Mouse (Mus musculus): ENCODE measurements around the gene Cacna2d3. TPM values are rescaled to one million over a fixed set of nuclear protein-coding genes. Genes with fewer than 3 reads are reported as not detected.

Gene Cacna2d3
- polyA plus RNA-seq (2015; fragmentation: Nextera tagmentation; extraction: Ambion mirVana) = 37.8 and 41.6 TPM in 2 replicates

- WGBS = under 1% methylated on average over 84 of the region's 109 CpGs
- Histone ChIP-seq H3K9ac (peak within 1 kb of the TSS; percentile 85), H3K36me3 (no peaks in the 10 kb centered on the region), H3K27me3 (peaks cover 79% of the 10 kb centered on the region), H3K9me3 (no peaks in the 10 kb centered on the region), H3K4me1 (replicated peaks) (peaks cover 34% of the 10 kb centered on the region), H3K27ac (replicated peaks) (peak within 1 kb of the TSS; percentile 91), H3K4me3 (peak within 1 kb of the TSS; percentile 76), H3K4me2 (peak within 1 kb of the TSS; percentile 99)
- ATAC-seq (ENCODE audit: low read depth) = peak; percentile 80
Measured at GRCm38 (mm10) chr14:29721488-29722385, at the start of gene Cacna2d3. Gene Cacna2d3 (minus strand): TSS chr14:29721864.

- Histone ChIP-seq H3K9ac (no peak overlapping the region), H3K27me3 (no peaks in the 10 kb centered on the region), H3K9me3 (no peaks in the 10 kb centered on the region), H3K4me3 (no peak overlapping the region), H3K27ac (replicated peaks) (no peak overlapping the region), H3K36me3 (no peaks in the 10 kb centered on the region), H3K4me2 (no peak overlapping the region), H3K4me1 (replicated peaks) (no peaks in the 10 kb centered on the region)
- 81% methylated on average over 4 of the region's 4 CpGs for WGBS
- ATAC-seq (ENCODE audit: low read depth) = no peak
Measured at GRCm38 (mm10) chr14:29769486-29769885, 47.8 kb upstream of the Cacna2d3 start.

- no peaks in the 10 kb centered on the region for H3K36me3 ChIP-seq
- H3K27ac ChIP-seq (replicated peaks) = no peak overlapping the region
- WGBS = 73% methylated on average over 5 of the region's 5 CpGs
- ATAC-seq (ENCODE audit: low read depth) = no peak
- no peak overlapping the region for H3K9ac ChIP-seq
- H3K4me2 ChIP-seq = no peak overlapping the region
- no peaks in the 10 kb centered on the region for H3K27me3 ChIP-seq
- no peaks in the 10 kb centered on the region for H3K9me3 ChIP-seq
- no peak overlapping the region for H3K4me3 ChIP-seq
- H3K4me1 ChIP-seq (replicated peaks) = no peaks in the 10 kb centered on the region
Measured at GRCm38 (mm10) chr14:29752876-29753275, 31.2 kb upstream of the Cacna2d3 start.

DNA sequence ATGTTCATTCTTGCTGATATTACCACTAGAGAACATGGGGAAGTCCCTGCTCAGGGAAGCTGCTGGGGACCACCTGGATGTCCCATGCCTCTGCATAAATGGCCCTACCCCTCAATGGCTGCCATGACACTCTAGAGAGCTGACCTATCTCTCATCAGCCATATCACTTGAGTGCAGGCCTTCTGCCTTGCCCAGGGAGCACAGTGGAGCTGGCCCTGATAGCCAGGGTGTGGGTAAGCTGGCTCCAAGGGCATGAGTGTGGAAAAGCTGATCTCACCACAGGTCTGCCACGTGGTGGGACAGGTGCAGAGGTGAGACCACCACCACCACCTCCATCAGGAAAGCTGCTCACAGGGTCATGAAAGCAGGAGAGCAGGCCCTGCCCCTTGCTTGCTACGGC lies 17.1 kb upstream of the Cacna2d3 start:
- WGBS = 76% methylated on average over 2 of the region's 2 CpGs

DNA sequence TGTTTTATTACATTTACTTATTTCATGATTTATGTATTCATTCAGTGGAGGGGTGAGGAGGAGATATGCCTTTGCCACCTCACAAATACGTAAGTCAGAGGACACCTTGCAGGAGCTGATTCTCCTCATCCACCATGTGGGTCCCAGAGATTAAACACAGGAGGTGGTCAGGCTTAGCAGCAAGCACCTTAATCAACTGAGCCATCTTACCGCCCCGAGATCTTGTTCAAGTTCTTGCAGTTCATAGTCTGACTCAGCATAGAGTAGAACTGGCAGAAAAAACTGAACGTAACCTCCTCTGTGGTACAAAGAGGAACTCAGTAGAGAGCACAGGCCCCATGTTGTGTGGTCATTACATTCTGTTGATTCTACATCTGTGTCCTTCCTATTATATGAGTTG lies 8.6 kb upstream of the Cacna2d3 start:
- H3K9ac ChIP-seq = no peak overlapping the region
- no peaks in the 10 kb centered on the region for H3K9me3 ChIP-seq
- H3K4me3 ChIP-seq = no peak overlapping the region
- WGBS = 85% methylated on average over 4 of the region's 4 CpGs
- no peaks in the 10 kb centered on the region for H3K36me3 ChIP-seq
- H3K27ac ChIP-seq (replicated peaks) = no peak overlapping the region
- peaks cover 15% of the 10 kb centered on the region for H3K27me3 ChIP-seq
- H3K4me2 ChIP-seq = no peak overlapping the region
- no peak for ATAC-seq (ENCODE audit: low read depth)
- H3K4me1 ChIP-seq (replicated peaks) = no peaks in the 10 kb centered on the region

More for the DNA sequence above, 17.1 kb upstream of the Cacna2d3 start:
- H3K9me3 ChIP-seq = no peaks in the 10 kb centered on the region
- H3K36me3 ChIP-seq = no peaks in the 10 kb centered on the region
- no peak overlapping the region for H3K9ac ChIP-seq
- H3K4me2 ChIP-seq = no peak overlapping the region
- H3K27me3 ChIP-seq = no peaks in the 10 kb centered on the region
- no peak overlapping the region for H3K27ac ChIP-seq (replicated peaks)
- ATAC-seq (ENCODE audit: low read depth) = no peak
- no peak overlapping the region for H3K4me3 ChIP-seq
- H3K4me1 ChIP-seq (replicated peaks) = no peaks in the 10 kb centered on the region

DNA sequence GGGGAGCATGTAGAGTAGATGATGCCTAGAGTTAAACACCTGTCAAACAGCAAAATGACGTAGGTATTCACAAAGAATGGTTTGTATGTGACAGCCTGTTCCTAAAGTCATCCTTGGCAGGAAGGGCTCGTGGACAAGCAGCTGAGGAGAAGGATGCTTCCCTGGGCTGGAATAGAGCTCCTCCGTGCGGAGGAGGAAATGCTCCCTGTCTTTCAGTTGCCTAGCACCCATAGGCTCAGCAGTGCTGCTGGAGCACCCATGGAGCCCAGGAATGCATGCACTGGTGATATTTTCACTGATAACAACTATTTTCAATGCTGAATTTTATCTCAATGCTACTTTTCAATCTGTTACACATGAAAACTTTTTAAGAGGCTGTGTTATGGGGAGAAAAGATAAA lies 7.3 kb upstream of the Cacna2d3 start:
- 81% methylated on average over 4 of the region's 4 CpGs for WGBS
- no peak overlapping the region for H3K4me3 ChIP-seq
- H3K4me2 ChIP-seq = no peak overlapping the region
- H3K4me1 ChIP-seq (replicated peaks) = no peaks in the 10 kb centered on the region
- H3K27me3 ChIP-seq = peaks cover 26% of the 10 kb centered on the region
- H3K9ac ChIP-seq = no peak overlapping the region
- no peak for ATAC-seq (ENCODE audit: low read depth)
- H3K36me3 ChIP-seq = no peaks in the 10 kb centered on the region
- no peak overlapping the region for H3K27ac ChIP-seq (replicated peaks)
- H3K9me3 ChIP-seq = no peaks in the 10 kb centered on the region

GRCm38 (mm10) chr14:29727596-29727995 lies 5.9 kb upstream of the Cacna2d3 start:
- no peaks in the 10 kb centered on the region for H3K36me3 ChIP-seq
- H3K9me3 ChIP-seq = no peaks in the 10 kb centered on the region
- no peak overlapping the region for H3K4me2 ChIP-seq
- WGBS = 75% methylated on average over 9 of the region's 9 CpGs
- no peak overlapping the region for H3K27ac ChIP-seq (replicated peaks)
- peaks cover 9% of the 10 kb centered on the region for H3K4me1 ChIP-seq (replicated peaks)
- no peak for ATAC-seq (ENCODE audit: low read depth)
- no peak overlapping the region for H3K9ac ChIP-seq
- no peak overlapping the region for H3K4me3 ChIP-seq
- peaks cover 36% of the 10 kb centered on the region for H3K27me3 ChIP-seq

DNA sequence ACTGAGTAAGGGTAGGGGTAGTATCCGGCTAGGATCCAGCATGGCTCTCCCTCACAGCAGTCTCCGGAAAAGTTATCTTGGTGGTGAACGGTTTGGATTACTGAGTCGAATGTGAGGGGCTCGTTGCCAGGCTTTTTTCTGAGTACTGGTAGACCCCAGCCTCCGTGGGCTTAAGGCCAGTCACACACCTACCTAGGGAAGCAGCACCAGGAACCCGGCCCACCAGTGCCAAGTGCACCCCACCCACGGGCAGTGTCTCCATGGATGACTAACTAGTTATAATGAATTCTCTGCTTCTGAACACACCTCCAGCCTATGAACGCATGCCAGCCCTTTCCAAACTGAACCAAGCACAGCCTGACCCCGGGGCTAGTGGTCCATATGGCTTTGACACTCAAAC lies 1.6 kb upstream of the Cacna2d3 start:
- Histone ChIP-seq H3K27me3 (peaks cover 66% of the 10 kb centered on the region), H3K4me2 (peak overlapping the region; percentile 99), H3K27ac (replicated peaks) (peak overlapping the region; percentile 91; the same call in 1 of the 2 replicates), H3K4me1 (replicated peaks) (peaks cover 34% of the 10 kb centered on the region), H3K36me3 (no peaks in the 10 kb centered on the region), H3K9ac (peak overlapping the region; percentile 85), H3K4me3 (peak overlapping the region; percentile 76), H3K9me3 (no peaks in the 10 kb centered on the region)
- ATAC-seq (ENCODE audit: low read depth) = no peak
- 8% methylated on average over 10 of the region's 10 CpGs for WGBS

DNA sequence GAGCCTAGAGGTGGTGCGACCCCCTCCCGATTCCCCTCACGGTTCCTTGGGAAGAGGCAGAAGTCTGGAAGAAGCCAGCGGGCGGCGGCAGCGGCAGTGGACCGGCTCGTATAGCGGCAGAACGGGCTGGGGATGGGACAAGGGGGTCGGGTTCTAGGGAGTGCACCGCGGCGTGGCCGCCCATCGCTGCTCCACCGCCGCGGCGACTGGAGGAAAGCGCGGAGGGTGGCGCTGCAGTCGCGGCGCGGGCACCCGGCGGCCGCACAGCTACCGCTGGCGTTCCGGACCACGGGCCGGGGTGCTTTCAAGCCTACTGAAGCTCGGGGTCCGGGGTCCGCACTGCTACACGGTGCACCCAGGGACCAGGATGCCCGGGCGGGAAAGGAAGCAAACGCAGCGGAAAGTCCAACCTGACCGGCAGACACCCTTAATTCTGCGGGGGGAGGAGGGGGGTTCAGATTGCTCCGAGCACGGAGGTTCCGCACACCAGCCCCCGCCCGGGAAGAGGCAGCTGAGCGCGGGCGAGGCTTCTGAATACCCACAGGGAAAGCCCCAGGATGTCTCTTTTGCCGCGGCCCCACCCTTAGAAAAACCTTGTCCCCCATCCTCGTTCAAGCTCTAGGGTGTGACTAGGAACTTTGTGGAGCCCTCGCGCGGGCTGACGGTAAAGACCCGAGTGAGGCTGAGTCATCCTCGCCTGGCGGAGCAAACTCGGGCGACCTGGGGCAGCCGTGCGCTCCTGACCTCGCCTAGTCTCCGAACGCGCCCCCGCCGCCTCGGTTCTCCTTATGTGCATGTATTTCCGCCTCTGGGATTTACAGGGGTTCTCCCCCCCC lies 940 bp upstream of the Cacna2d3 start:
- Histone ChIP-seq H3K4me2 (peak overlapping the region; percentile 99), H3K36me3 (no peaks in the 10 kb centered on the region), H3K4me3 (peak overlapping the region; percentile 76), H3K9me3 (no peaks in the 10 kb centered on the region), H3K4me1 (replicated peaks) (peaks cover 34% of the 10 kb centered on the region), H3K27me3 (peaks cover 70% of the 10 kb centered on the region), H3K27ac (replicated peaks) (peak overlapping the region; percentile 91), H3K9ac (peak overlapping the region; percentile 85)
- peak; percentile 79 for ATAC-seq (ENCODE audit: low read depth)
- under 1% methylated on average over 68 of the region's 76 CpGs for WGBS

DNA sequence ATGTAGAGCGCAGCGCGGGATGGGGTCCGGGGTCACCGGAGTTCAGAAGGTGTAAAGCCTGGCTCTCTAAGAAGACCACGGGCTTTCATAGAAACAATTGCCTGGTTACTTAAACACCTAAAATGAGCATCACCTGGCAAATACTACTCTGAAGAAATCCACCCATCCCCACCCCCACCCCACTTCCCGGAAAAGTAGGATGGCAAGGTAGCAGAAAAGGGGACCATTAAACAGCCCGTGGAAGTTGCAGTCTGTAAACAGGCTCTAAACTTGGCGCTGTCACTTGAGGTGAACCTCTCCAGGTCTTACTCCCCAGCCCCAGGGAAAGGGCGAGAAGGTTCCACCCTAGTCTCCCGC lies 555 bp downstream of the Cacna2d3 start:
- Histone ChIP-seq H3K27me3 (peaks cover 75% of the 10 kb centered on the region), H3K4me3 (peak overlapping the region; percentile 76), H3K27ac (replicated peaks) (peak overlapping the region; percentile 91), H3K9ac (peak overlapping the region; percentile 85), H3K9me3 (no peaks in the 10 kb centered on the region), H3K4me1 (replicated peaks) (peaks cover 36% of the 10 kb centered on the region), H3K36me3 (no peaks in the 10 kb centered on the region), H3K4me2 (peak overlapping the region; percentile 99)
- ATAC-seq (ENCODE audit: low read depth) = no peak; the same call in 1 of the 2 replicates
- under 1% methylated on average over 11 of the region's 11 CpGs for WGBS

DNA sequence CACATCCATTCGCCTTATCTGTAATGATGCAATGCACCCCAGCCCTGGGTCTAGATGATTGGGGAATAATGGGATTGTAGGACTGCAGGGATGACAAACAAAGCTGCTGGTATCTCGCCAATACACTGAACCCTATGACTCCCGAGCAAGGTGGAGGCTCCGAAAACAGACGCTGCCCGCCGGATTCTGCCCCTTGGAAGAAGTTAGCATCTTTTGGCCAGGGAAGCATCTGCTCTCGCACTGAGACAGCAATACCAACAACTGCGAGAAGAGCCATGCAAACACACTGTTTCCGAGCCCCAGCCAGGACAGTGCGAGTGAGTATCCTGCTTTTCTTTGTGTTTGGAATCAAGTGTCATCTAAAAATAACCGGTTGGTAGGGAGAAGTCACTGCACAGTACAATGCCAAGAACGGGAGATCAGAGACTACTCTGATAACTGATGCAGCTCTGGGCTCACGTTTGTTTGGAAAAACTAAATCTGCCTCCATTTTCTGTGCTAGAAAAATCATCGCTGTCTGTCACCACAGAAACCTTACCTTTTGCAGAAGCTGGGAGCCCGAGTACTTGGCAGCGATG lies 1.2 kb downstream of the Cacna2d3 start:
- no peak for ATAC-seq (ENCODE audit: low read depth)
- H3K4me1 ChIP-seq (replicated peaks) = peaks cover 41% of the 10 kb centered on the region
- H3K36me3 ChIP-seq = no peaks in the 10 kb centered on the region
- no peaks in the 10 kb centered on the region for H3K9me3 ChIP-seq
- peak overlapping the region; percentile 77 for H3K27ac ChIP-seq (replicated peaks)
- H3K4me3 ChIP-seq = peak overlapping the region; percentile 76
- 2% methylated on average over 17 of the region's 17 CpGs for WGBS
- H3K9ac ChIP-seq = peak overlapping the region; percentile 85
- peak overlapping the region; percentile 99 for H3K4me2 ChIP-seq
- H3K27me3 ChIP-seq = peaks cover 69% of the 10 kb centered on the region

DNA sequence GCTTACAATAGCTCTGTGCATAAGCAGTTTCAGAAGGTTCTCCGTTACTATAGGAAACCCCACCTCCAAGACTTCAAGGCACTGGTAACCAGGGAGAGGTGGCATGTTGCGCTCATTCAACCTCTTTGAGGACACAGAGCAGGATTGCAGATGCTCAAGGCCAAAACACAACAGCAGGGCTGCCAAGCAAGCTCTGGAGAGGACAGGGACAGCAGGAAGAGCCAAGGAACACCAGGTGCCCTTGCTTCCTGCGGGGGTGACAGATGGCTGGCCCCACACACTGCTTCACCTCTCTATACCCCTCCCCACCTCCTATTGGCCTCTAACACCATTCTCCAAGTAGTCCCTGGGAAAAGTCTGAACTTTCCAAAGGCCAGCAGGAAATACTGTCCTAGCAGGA lies 9.0 kb downstream of the Cacna2d3 start:
- 79% methylated on average over 3 of the region's 3 CpGs for WGBS
- no peaks in the 10 kb centered on the region for H3K9me3 ChIP-seq
- ATAC-seq (ENCODE audit: low read depth) = no peak

More for the DNA sequence above, 9.0 kb downstream of the Cacna2d3 start:
- Histone ChIP-seq H3K4me2 (no peak overlapping the region), H3K4me1 (replicated peaks) (peaks cover 13% of the 10 kb centered on the region), H3K4me3 (no peak overlapping the region), H3K27ac (replicated peaks) (no peak overlapping the region), H3K27me3 (peaks cover 12% of the 10 kb centered on the region), H3K36me3 (no peaks in the 10 kb centered on the region), H3K9ac (no peak overlapping the region)
